Mouse (Mus musculus): Measurements from ENCODE around the gene I830077J02Rik. TPM values are rescaled to one million over a fixed set of nuclear protein-coding genes. Genes with fewer than 3 reads are reported as not detected.

Gene I830077J02Rik
- 0.40 and 0.62 TPM in 2 replicates for polyA plus RNA-seq (2015; fragmentation: Nextera tagmentation; extraction: Ambion mirVana)

- WGBS = 66% methylated on average over 8 of the region's 8 CpGs
- ATAC-seq (ENCODE audit: low FRiP score, low TSS enrichment) = no peak
- no peaks in the 10 kb centered on the region for H3K9me3 ChIP-seq (ENCODE audit: low read length)
These were observed at the start of gene I830077J02Rik for GRCm38 (mm10) chr3:105932240-105933071. I830077J02Rik (minus strand) TSS chr3:105932664.

DNA sequence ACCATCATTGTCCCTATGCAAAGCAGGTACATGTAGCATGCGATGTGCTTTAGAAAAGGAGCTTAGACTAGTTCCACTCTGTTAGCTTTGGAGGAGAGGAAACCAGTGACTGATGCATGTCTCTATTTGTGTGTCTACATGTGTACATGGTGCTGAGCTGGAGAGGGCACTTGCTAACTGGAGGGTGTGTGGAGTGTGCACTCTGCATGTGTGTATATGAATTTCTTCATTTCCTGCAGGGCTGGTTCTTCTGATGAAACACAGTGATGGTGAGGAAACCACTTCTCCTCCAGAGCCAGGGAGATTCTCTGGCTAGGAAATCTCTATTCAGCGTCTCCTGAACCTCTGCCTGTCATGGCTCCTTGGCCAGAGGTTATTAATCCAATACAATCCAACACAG lies 41.7 kb upstream of the I830077J02Rik start:
- Histone ChIP-seq H3K9me3 (ENCODE audit: low read length) (no peaks in the 10 kb centered on the region), H3K4me3 (ENCODE audit: low read length) (no peak overlapping the region), H3K27me3 (ENCODE audit: insufficient read depth, low read length) (no peaks in the 10 kb centered on the region), H3K9ac (replicated peaks; ENCODE audit: low read length) (no peak overlapping the region), H3K27ac (ENCODE audit: low read length) (no peak overlapping the region), H3K36me3 (ENCODE audit: insufficient read depth, low read length) (peaks cover 4% of the 10 kb centered on the region; the same call in 1 of the 2 replicates), H3K4me1 (ENCODE audit: insufficient read depth, low read length) (no peaks in the 10 kb centered on the region), H3K4me2 (replicated peaks; ENCODE audit: low read depth, low read length) (no peak overlapping the region)
- WGBS = 89% methylated on average over 2 of the region's 2 CpGs
- no peak for ATAC-seq (ENCODE audit: low FRiP score, low TSS enrichment)

More at GRCm38 (mm10) chr3:105932240-105933071, at the start of gene I830077J02Rik:
- Histone ChIP-seq H3K27me3 (ENCODE audit: insufficient read depth, low read length) (no peaks in the 10 kb centered on the region), H3K4me1 (ENCODE audit: insufficient read depth, low read length) (no peaks in the 10 kb centered on the region), H3K36me3 (ENCODE audit: insufficient read depth, low read length) (peaks cover under 1% of the 10 kb centered on the region), H3K9ac (replicated peaks; ENCODE audit: low read length) (no peak within 1 kb of the TSS), H3K27ac (ENCODE audit: low read length) (no peak within 1 kb of the TSS), H3K4me3 (ENCODE audit: low read length) (no peak within 1 kb of the TSS), H3K4me2 (replicated peaks; ENCODE audit: low read depth, low read length) (no peak within 1 kb of the TSS)

DNA sequence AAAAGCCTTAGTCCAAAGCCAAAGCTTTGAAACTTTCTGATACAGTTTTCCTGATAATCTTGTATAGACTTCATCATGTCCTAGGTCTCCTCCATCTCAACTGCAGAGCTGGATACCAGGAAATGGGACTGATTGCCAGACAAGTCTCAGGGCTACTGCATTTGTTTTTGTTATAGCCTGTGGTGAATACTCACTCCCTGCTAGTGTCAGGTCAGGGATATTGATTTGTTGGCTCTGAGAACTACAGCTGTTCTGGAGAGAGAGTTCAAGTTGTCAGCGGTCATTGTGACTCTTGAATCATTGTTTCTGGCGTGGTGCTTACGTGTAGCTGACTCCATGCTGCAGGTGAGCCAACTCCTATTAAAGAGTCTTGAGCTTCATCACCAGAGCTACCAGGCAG lies 40.9 kb upstream of the I830077J02Rik start, which contains the start of gene Ovgp1:
TSS of gene Ovgp1 (plus strand) at position 301 of the 400 bp plus-strand sequence.
- H3K9ac ChIP-seq (replicated peaks; ENCODE audit: low read length) = no peak within 1 kb of the TSS
- H3K4me3 ChIP-seq (ENCODE audit: low read length) = no peak within 1 kb of the TSS
- no peak for ATAC-seq (ENCODE audit: low FRiP score, low TSS enrichment)
- no peaks in the 10 kb centered on the region for H3K27me3 ChIP-seq (ENCODE audit: insufficient read depth, low read length)
- no peak within 1 kb of the TSS for H3K27ac ChIP-seq (ENCODE audit: low read length)
- H3K9me3 ChIP-seq (ENCODE audit: low read length) = no peaks in the 10 kb centered on the region
- H3K4me1 ChIP-seq (ENCODE audit: insufficient read depth, low read length) = no peaks in the 10 kb centered on the region
- no peak within 1 kb of the TSS for H3K4me2 ChIP-seq (replicated peaks; ENCODE audit: low read depth, low read length)
- 74% methylated on average over 3 of the region's 3 CpGs for WGBS
- H3K36me3 ChIP-seq (ENCODE audit: insufficient read depth, low read length) = peaks cover 10% of the 10 kb centered on the region

DNA sequence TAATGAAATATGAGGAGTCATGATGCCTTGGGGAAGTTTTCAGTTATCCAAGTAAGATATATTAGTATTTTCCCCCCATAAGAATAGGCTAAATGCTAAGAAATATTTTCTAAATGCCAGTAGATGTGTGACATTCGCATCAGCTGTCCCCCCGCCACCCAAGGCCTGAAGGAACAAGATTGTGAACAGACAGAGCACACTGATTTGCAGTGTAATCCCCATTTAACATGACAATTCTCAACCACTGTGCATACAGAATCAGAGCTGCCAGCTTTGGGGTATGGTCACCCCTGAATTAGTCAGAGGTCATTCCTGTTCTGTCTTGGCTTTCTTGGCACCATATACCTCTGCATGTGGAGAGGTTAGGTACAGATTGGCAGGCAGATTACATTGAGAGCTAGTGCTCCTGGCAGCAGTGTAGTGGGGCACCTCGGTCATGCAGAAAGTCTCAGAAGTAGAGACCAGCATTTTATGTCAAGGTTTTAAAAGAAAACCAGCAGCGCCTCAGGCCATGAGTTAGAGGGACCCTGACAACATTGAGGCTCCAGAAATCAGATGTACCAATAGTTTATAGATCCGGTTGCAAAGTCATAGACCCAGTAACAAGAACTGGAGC lies 39.5 kb upstream of the I830077J02Rik start:
- 0 out of 2 replicates have a peak, but pooled peaks have one; percentile 27 for ATAC-seq (ENCODE audit: low FRiP score, low TSS enrichment)
- WGBS = 82% methylated on average over 5 of the region's 5 CpGs
- H3K27me3 ChIP-seq (ENCODE audit: insufficient read depth, low read length) = no peaks in the 10 kb centered on the region

DNA sequence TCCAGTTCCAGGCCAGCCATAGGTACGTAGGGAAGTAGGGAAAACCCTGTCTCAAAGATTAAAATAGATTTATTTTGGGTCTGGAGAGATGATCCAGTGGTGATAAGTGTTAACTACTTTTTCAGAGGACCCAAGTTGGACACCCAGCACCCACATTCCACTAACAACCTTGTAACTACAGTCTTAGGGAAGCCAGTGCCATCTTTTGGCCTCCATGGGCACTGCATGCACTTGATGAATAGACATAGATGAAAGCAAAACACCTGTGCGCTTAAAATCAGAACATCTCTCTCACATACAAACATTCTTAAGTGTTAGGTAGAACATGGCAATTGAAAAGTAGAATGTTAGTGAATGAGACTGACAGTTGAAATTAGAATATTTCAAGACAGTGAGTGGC lies 28.2 kb upstream of the I830077J02Rik start:
- H3K4me2 ChIP-seq (replicated peaks; ENCODE audit: low read depth, low read length) = peak overlapping the region; percentile 77

More for the DNA sequence above, 39.5 kb upstream of the I830077J02Rik start:
- Histone ChIP-seq H3K9ac (replicated peaks; ENCODE audit: low read length) (no peak overlapping the region), H3K4me1 (ENCODE audit: insufficient read depth, low read length) (no peaks in the 10 kb centered on the region), H3K9me3 (ENCODE audit: low read length) (no peaks in the 10 kb centered on the region), H3K36me3 (ENCODE audit: insufficient read depth, low read length) (peaks cover 24% of the 10 kb centered on the region), H3K4me2 (replicated peaks; ENCODE audit: low read depth, low read length) (no peak overlapping the region), H3K4me3 (ENCODE audit: low read length) (no peak overlapping the region), H3K27ac (ENCODE audit: low read length) (no peak overlapping the region)

GRCm38 (mm10) chr3:105959999-105960398 lies 27.5 kb upstream of the I830077J02Rik start, which contains the start of gene Atp5f1:
Atp5f1 (minus strand) TSS chr3:105960099.
- peaks cover 40% of the 10 kb centered on the region for H3K36me3 ChIP-seq (ENCODE audit: insufficient read depth, low read length)
- H3K9ac ChIP-seq (replicated peaks; ENCODE audit: low read length) = peak within 1 kb of the TSS; percentile 97
- WGBS = 4% methylated on average over 6 of the region's 6 CpGs
- no peak for ATAC-seq (ENCODE audit: low FRiP score, low TSS enrichment)
- H3K4me2 ChIP-seq (replicated peaks; ENCODE audit: low read depth, low read length) = peak within 1 kb of the TSS; percentile 77
- H3K4me3 ChIP-seq (ENCODE audit: low read length) = peak within 1 kb of the TSS; percentile 95
- H3K4me1 ChIP-seq (ENCODE audit: insufficient read depth, low read length) = peaks cover 26% of the 10 kb centered on the region
- H3K27ac ChIP-seq (ENCODE audit: low read length) = peak within 1 kb of the TSS; percentile 93
- no peaks in the 10 kb centered on the region for H3K27me3 ChIP-seq (ENCODE audit: insufficient read depth, low read length)
- H3K9me3 ChIP-seq (ENCODE audit: low read length) = no peaks in the 10 kb centered on the region

More for the DNA sequence above, 28.2 kb upstream of the I830077J02Rik start:
- Histone ChIP-seq H3K4me3 (ENCODE audit: low read length) (peak overlapping the region; percentile 95), H3K9ac (replicated peaks; ENCODE audit: low read length) (no peak overlapping the region), H3K9me3 (ENCODE audit: low read length) (no peaks in the 10 kb centered on the region), H3K36me3 (ENCODE audit: insufficient read depth, low read length) (peaks cover 46% of the 10 kb centered on the region), H3K27ac (ENCODE audit: low read length) (no peak overlapping the region), H3K4me1 (ENCODE audit: insufficient read depth, low read length) (peaks cover 26% of the 10 kb centered on the region), H3K27me3 (ENCODE audit: insufficient read depth, low read length) (no peaks in the 10 kb centered on the region)
- 98% methylated on average over 2 of the region's 2 CpGs for WGBS
- ATAC-seq (ENCODE audit: low FRiP score, low TSS enrichment) = no peak

DNA sequence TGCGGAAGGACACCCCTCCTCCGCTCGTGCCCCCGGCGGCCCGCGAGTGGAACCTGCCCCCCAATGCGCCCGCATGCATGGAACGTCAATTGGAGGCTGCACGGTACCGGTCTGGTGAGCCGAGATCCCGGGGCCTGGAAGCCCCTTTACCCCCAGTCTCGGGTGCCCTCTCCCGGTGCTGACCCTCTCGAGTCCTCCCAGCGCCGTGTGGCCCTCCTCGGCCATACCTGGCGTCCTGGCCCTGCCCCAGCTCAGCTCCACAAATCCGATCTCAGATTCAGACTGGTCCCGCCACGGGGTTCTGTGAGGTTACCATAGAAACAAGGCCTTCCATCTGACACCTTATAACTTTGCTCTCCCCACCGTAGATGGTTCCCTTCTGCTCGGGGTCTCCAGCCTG lies 27.1 kb upstream of the I830077J02Rik start:
- Histone ChIP-seq H3K9me3 (ENCODE audit: low read length) (no peaks in the 10 kb centered on the region), H3K9ac (replicated peaks; ENCODE audit: low read length) (peak overlapping the region; percentile 92), H3K36me3 (ENCODE audit: insufficient read depth, low read length) (peaks cover 40% of the 10 kb centered on the region), H3K4me1 (ENCODE audit: insufficient read depth, low read length) (peaks cover 26% of the 10 kb centered on the region), H3K4me2 (replicated peaks; ENCODE audit: low read depth, low read length) (peak overlapping the region; percentile 77), H3K27ac (ENCODE audit: low read length) (peak overlapping the region; percentile 57; the same call in 1 of the 2 replicates), H3K4me3 (ENCODE audit: low read length) (peak overlapping the region; percentile 95), H3K27me3 (ENCODE audit: insufficient read depth, low read length) (no peaks in the 10 kb centered on the region)
- 0% methylated on average over 26 of the region's 26 CpGs for WGBS
- peak; percentile 88 for ATAC-seq (ENCODE audit: low FRiP score, low TSS enrichment)

GRCm38 (mm10) chr3:105958974-105959580 lies 26.6 kb upstream of the I830077J02Rik start, which contains the start of gene Wdr77:
Wdr77 (plus strand) TSS chr3:105959369.
- peak within 1 kb of the TSS; percentile 97 for H3K9ac ChIP-seq (replicated peaks; ENCODE audit: low read length)
- no peaks in the 10 kb centered on the region for H3K27me3 ChIP-seq (ENCODE audit: insufficient read depth, low read length)
- peaks cover 26% of the 10 kb centered on the region for H3K4me1 ChIP-seq (ENCODE audit: insufficient read depth, low read length)
- H3K4me3 ChIP-seq (ENCODE audit: low read length) = peak within 1 kb of the TSS; percentile 95
- H3K9me3 ChIP-seq (ENCODE audit: low read length) = no peaks in the 10 kb centered on the region
- H3K4me2 ChIP-seq (replicated peaks; ENCODE audit: low read depth, low read length) = peak within 1 kb of the TSS; percentile 77
- ATAC-seq (ENCODE audit: low FRiP score, low TSS enrichment) = peak; percentile 97
- H3K27ac ChIP-seq (ENCODE audit: low read length) = peak within 1 kb of the TSS; percentile 93
- peaks cover 36% of the 10 kb centered on the region for H3K36me3 ChIP-seq (ENCODE audit: insufficient read depth, low read length)
- WGBS = under 1% methylated on average over 52 of the region's 52 CpGs

DNA sequence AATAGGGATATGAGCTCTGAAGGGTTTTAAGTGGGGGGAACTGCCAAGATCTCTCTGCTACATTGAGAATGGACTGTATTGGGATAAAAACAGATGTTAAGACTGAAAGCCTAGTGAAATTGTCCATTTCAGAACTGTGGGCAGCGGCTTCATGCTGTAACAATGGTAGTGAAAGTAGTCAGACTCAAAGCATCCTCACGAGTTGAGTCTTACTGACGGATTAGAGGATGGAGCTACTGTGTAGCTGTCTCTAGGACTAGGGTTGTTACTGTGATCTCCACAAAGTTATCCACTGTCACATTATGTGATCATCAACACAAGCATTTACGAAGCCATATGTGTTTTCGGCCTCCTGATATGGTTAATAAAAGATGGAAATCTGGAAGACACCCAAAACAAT lies 25.7 kb upstream of the I830077J02Rik start:
- peaks cover 32% of the 10 kb centered on the region for H3K36me3 ChIP-seq (ENCODE audit: insufficient read depth, low read length)
- ATAC-seq (ENCODE audit: low FRiP score, low TSS enrichment) = no peak

More for the DNA sequence above, 25.7 kb upstream of the I830077J02Rik start:
- Histone ChIP-seq H3K9me3 (ENCODE audit: low read length) (no peaks in the 10 kb centered on the region), H3K4me1 (ENCODE audit: insufficient read depth, low read length) (peaks cover 26% of the 10 kb centered on the region), H3K4me2 (replicated peaks; ENCODE audit: low read depth, low read length) (peak overlapping the region; percentile 77), H3K9ac (replicated peaks; ENCODE audit: low read length) (peak overlapping the region; percentile 97), H3K4me3 (ENCODE audit: low read length) (peak overlapping the region; percentile 95), H3K27ac (ENCODE audit: low read length) (peak overlapping the region; percentile 93; the same call in 1 of the 2 replicates), H3K27me3 (ENCODE audit: insufficient read depth, low read length) (no peaks in the 10 kb centered on the region)
- WGBS = 42% methylated on average over 5 of the region's 5 CpGs
